Mouse (Mus musculus) heart, embryonic 10.5 days (tissue): ENCODE results near the gene Zkscan4. TPM values are rescaled to one million over a fixed set of nuclear protein-coding genes. Genes with fewer than 3 reads are reported as not detected.
"Not testable (repeated sequence)": the region's sequence is repeated elsewhere in the genome, so short reads cannot be mapped to it uniquely, and the experiment has no call there.

Experiments used
- DNase-seq: peaks from one replicate; pipeline ENCODE4 v3.0.0-alpha.2; 2017; ENCODE audit warnings: low spot score
- H3K27ac ChIP-seq: fragments of 300-500 bp; sonication (generic); 2 replicates; pipeline ENCODE4 v1.5.1; 2016; ENCODE audit warnings: mild to moderate bottlenecking
- H3K27me3 ChIP-seq: fragments of 300-500 bp; sonication (generic); 2 replicates; pipeline ENCODE4 v1.6.1; 2016; ENCODE audit warnings: mild to moderate bottlenecking; ENCODE audit not compliant: poor library complexity, insufficient read depth, severe bottlenecking
- H3K36me3 ChIP-seq: fragments of 300-500 bp; sonication (generic); 2 replicates; pipeline ENCODE4 v1.6.1; 2016; ENCODE audit warnings: mild to moderate bottlenecking, moderate library complexity
- H3K4me1 ChIP-seq: fragments of 300-500 bp; sonication (generic); 2 replicates; pipeline ENCODE4 v1.6.1; 2016; ENCODE audit warnings: mild to moderate bottlenecking
- H3K4me3 ChIP-seq: fragments of 300-500 bp; sonication (generic); 2 replicates; pipeline ENCODE4 v1.5.1; 2016; ENCODE audit warnings: mild to moderate bottlenecking, moderate library complexity
- H3K9me3 ChIP-seq: fragments of 300-500 bp; sonication (generic); 2 replicates; pipeline ENCODE4 v1.6.1; 2016; ENCODE audit warnings: mild to moderate bottlenecking, moderate library complexity
- WGBS: fragments of 180-500 bp; shearing (Covaris S2); methylation state at CpG from one replicate; pipeline ENCODE4 v1.1.7; 2016; 5-methylcytosine and 5-hydroxymethylcytosine counted together
- polyA plus RNA-seq: library from polyadenylated mRNA; unstranded; fragments of >200 nt; fragmentation: Nextera tagmentation; extraction: Ambion mirVana; gene quantifications from 2 replicates; pipeline ENCODE4 v1.2.1, GENCODE M21; 2016

Gene Zkscan4
- 2.0 and 2.1 TPM in 2 replicates for polyA plus RNA-seq

DNA sequence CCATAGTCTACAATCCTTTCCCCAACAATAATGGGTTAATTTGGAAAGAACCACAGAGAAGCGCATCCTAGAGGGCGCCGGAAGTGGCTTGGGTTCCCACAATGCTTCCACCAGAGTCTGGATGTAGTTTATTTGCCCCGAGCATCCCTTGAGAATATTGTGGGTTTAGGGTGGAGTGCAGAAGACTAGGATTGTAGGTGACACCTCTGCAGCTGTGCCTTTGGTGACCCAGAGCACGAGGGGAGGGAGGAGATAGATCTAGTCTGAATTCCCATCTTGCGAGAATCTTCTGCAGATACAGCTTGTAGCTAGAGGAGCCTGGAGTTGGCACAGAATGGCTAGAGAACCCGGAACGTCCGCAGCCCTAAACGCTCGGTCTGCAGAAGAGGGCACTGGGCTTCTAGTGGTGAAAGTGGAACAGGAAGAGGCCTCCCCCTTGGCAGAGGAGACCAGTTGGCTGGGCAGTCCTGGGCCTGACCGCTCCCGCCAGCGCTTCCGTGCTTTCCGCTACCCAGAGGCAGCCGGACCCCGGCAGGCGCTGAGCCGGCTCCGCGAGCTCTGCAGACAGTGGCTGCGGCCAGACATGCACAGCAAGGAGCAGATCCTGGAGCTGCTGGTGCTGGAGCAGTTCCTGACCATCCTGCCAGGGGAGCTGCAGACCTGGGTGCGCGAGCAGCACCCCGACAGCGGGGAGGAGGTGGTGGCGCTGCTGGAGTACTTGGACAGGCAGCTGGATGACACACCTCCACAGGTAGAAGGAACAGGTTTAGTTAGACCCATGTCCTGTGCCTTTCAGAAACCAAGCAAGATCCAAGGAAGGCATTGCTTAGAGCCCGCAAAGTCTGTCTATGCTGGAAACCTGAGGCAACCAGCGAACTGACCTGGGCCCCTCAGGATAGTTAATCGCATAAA is at the start of gene Zkscan4, which contains the start of gene Gm10065:
Zkscan4 (plus strand) TSS at position 149 of the 912 bp plus-strand sequence.
Gm10065 (minus strand) TSS at position 683 of the 912 bp plus-strand sequence.
- DNase-seq, result peak; percentile 78
- H3K9me3 ChIP-seq, H3K36me3 ChIP-seq, H3K4me1 ChIP-seq, H3K27me3 ChIP-seq: not testable (repeated sequence)
- peak within 1 kb of the TSS; percentile 71 for H3K4me3 ChIP-seq
- H3K27ac ChIP-seq, result peak within 1 kb of the TSS; percentile 84
- WGBS, result 5% methylated on average over 27 of the region's 31 CpGs

DNA sequence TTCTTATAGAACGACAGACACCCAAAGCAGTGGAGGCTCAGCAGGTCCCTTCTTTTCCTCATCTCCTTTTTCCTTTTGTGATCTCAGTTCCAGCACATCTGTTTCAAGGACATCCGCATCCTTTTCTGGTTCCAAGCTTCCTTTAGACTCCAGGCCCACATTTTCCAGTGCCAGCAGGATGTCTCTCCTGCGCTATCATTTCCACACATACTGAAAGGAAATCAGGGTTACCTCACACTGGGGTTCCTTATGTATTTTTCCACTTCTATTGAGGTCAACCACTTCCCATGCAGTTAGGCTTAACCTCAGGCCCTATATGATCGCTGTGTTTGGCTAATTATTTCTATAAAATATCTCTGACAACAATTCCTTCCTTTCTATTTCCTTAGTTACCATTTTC is 43.2 kb upstream of the Zkscan4 start:
- no peak for DNase-seq
- Histone ChIP-seq H3K4me3 (no peak overlapping the region), H3K27ac (no peak overlapping the region), H3K27me3 (no peaks in the 10 kb centered on the region), H3K9me3 (no peaks in the 10 kb centered on the region), H3K36me3 (no peaks in the 10 kb centered on the region), H3K4me1 (no peaks in the 10 kb centered on the region; the same call in 1 of the 2 replicates)
- WGBS, result 68% methylated on average over 4 of the region's 4 CpGs

DNA sequence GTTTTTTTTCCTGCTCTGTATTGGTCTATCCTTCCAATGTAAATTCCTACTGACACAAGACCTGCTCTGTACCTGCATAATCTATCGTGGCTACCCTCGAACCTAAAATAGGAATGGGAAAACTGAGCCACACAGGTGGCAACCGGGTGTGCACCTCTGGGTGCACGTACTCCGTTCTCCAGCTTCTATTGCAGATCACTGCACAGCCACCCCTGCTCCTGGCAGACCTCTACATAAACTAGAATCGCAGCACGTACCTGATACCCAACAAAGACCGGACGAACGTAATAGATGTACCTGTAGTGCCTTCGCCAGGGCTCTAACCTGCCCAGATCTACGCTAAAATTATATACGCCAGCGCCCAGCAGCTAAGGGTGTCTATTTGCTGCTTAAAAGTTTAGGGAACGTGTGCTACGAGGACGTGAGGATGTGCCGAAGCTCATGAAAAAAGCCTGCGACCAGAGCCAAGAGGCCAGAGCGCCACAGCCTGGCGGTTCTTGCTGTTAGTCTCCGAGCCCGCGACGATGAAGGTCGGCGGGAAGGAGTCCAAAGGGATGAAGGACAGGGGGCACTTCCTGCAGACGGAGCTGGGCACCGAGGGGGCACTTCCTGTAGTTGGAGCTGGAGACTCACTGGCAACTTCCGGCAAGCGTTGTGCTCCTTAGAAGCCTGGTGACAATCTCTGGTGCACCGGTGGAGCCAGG is 38.1 kb upstream of the Zkscan4 start, which contains the start of gene Pgbd1:
Pgbd1 (minus strand) TSS at position 556 of the 704 bp plus-strand sequence.
- Histone ChIP-seq H3K9me3 (no peaks in the 10 kb centered on the region), H3K4me3 (peak within 1 kb of the TSS; percentile 71), H3K27ac (peak within 1 kb of the TSS; percentile 91), H3K4me1 (no peaks in the 10 kb centered on the region), H3K27me3 (no peaks in the 10 kb centered on the region), H3K36me3 (peaks cover 26% of the 10 kb centered on the region)
- peak; percentile 94 for DNase-seq
- WGBS, result 1% methylated on average over 32 of the region's 32 CpGs

DNA sequence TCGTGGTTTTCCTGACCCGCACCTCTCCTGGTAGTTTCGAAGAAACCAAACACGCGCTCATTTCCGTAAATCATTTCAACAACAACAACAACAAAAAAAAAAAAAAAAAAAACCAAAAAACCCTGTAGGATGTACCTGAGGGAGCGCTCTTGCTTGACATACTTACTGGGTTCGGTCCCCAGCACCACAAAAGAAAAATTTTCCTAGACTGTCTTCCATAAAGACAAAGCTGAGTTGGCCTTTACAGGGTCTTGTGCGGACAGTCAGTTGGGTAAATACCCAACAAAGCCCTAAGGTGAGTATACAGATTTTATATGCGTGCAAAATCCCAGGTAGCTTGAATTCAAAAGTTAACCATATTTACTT is 37.5 kb upstream of the Zkscan4 start:
- Histone ChIP-seq H3K36me3 (peaks cover 30% of the 10 kb centered on the region), H3K4me3 (peak overlapping the region; percentile 71), H3K27me3 (no peaks in the 10 kb centered on the region), H3K27ac (peak overlapping the region; percentile 91), H3K4me1 (no peaks in the 10 kb centered on the region), H3K9me3 (no peaks in the 10 kb centered on the region)
- WGBS, result 18% methylated on average over 10 of the region's 10 CpGs
- no peak for DNase-seq

DNA sequence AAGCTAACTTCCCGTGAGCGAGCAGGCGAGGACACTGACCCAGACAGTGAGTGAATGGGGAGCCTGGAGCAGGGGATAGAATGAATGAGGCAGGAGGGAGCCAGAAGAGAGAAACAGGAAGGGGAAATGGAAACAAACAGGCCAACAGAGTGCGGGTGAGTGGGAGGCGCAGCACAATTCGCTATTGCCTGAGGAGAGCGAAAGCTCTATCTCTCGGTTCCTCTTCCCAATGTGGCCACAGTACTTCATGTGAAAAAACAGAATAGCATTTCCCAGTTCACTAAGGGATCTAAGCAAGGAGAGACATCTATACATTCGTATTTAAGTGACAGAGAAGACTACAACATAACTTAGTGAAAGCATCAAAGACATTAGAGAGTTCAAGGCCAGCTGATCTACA is 31.9 kb upstream of the Zkscan4 start:
- H3K4me3 ChIP-seq, result no peak overlapping the region
- no peaks in the 10 kb centered on the region for H3K9me3 ChIP-seq
- H3K4me1 ChIP-seq, result peaks cover 3% of the 10 kb centered on the region; the same call in 1 of the 2 replicates
- H3K36me3 ChIP-seq, result peaks cover 64% of the 10 kb centered on the region
- no peak overlapping the region for H3K27ac ChIP-seq
- DNase-seq, result no peak
- WGBS, result 87% methylated on average over 9 of the region's 9 CpGs
- no peaks in the 10 kb centered on the region for H3K27me3 ChIP-seq

DNA sequence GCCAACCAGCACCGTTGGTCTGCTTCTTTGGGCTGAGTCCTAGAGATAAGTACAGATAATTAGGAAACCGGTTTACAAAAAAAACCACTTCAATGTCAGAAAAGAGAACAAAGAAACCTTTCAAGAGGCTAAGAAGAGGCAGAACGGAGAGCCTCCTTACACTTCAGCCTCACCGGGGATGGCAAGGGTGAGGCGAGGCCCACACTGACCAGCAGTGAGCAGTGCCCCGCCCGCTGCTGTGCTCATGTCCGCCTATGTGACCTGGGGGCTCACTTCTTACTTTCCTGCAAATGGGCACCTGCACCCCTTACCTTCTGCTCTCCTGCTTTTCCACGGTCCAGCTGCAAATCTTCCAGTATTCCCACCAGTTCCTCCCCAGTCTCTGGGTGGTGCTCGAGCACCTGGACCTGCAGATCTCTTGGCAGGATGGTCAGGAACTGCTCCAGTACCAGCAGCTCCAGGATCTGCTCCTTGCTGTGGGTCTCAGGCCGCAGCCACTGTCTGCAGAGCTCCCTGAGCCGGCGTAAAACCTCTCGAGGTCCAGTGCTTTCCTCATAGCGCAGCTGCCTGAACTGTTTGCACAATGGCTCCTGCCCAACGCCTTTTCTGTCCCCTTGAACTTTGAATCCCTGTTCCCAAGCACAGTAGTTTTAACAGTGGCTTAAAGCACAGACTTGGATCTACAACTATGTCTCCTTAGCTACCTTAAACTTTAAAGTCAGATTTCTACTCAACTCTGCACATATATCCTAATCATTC is 30.7 kb upstream of the Zkscan4 start:
- Histone ChIP-seq H3K27me3 (no peaks in the 10 kb centered on the region), H3K9me3 (no peaks in the 10 kb centered on the region), H3K27ac (no peak overlapping the region), H3K36me3 (peaks cover 64% of the 10 kb centered on the region), H3K4me3 (no peak overlapping the region), H3K4me1 (peaks cover 8% of the 10 kb centered on the region)
- 79% methylated on average over 16 of the region's 16 CpGs for WGBS
- no peak for DNase-seq

DNA sequence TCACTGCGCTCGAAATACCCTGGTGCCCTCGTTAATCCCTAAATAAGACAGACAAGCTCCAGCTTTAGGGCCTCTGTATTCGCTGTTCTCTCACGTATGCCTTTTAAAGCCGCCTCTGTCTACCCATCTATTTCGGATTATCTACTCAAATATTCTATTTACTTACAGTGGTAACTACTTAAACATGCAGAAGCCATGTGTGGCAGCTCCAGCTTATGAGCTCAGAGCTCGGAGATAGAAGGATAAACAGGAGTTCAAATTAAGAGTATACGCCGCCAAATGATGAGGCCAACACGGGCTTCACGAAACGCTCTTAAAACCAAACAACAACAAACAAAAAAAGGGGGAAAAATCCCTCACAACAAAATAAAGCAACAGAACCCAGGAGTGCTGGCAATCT is 25.7 kb upstream of the Zkscan4 start:
- H3K27ac ChIP-seq, result peak overlapping the region; percentile 92
- peak overlapping the region; percentile 83 for H3K4me3 ChIP-seq
- H3K9me3 ChIP-seq, result no peaks in the 10 kb centered on the region
- WGBS, result 4% methylated on average over 13 of the region's 13 CpGs
- H3K4me1 ChIP-seq, result peaks cover 18% of the 10 kb centered on the region
- H3K27me3 ChIP-seq, result no peaks in the 10 kb centered on the region
- H3K36me3 ChIP-seq, result peaks cover 17% of the 10 kb centered on the region
- no peak for DNase-seq

DNA sequence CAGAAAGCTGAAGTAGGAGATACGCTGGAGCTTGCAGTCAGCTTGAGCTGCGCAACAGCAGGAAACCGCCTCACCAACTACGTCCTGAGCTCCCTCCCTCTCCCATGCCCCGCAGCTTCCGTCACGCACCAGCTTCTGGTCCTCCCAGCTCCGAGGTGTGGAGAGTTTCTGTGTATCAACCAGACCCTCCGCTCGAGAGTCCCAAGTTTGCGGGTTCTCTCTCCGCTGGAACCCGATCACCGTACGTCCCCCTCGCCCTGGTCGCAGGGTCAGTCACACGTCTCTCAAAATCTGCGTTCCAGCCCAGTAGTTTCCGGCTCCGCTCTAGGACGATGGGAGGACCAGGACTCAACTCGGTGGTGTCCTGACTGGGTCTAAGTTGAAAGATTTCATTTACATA is 25.3 kb upstream of the Zkscan4 start, which contains the start of gene Zscan26:
Zscan26 (minus strand) TSS at position 282 of the 400 bp plus-strand sequence.
- H3K9me3 ChIP-seq, result no peaks in the 10 kb centered on the region
- peaks cover 13% of the 10 kb centered on the region; the same call in 1 of the 2 replicates for H3K36me3 ChIP-seq
- DNase-seq, result peak; percentile 92
- H3K27ac ChIP-seq, result peak within 1 kb of the TSS; percentile 92
- no peaks in the 10 kb centered on the region for H3K27me3 ChIP-seq
- peak within 1 kb of the TSS; percentile 83 for H3K4me3 ChIP-seq
- WGBS, result under 1% methylated on average over 23 of the region's 23 CpGs
- peaks cover 16% of the 10 kb centered on the region for H3K4me1 ChIP-seq

DNA sequence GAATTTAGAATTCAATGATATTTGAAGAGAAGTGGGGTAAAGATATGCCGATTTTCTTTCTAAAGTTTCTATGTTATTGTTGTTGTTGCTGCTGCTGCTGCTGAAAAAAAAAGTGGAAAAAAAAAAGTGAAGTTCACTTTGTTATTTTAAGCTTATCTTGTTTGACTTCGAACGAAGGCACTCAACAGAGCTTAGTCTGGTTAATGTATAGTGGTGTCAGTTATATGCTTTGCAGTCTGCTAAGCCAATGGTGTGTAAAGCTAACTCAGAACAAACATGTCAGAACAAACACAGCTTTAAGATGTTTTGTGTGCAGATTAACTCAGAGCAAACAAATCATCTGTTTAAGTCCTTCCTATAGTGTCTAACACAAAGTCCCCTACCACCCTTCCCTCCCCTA is 24.6 kb upstream of the Zkscan4 start:
- 0 out of 2 replicates have a peak, but pooled peaks cover 8% of the 10 kb centered on the region for H3K36me3 ChIP-seq
- H3K4me3 ChIP-seq, result peak overlapping the region; percentile 83
- 36% methylated on average over 3 of the region's 3 CpGs for WGBS

DNA sequence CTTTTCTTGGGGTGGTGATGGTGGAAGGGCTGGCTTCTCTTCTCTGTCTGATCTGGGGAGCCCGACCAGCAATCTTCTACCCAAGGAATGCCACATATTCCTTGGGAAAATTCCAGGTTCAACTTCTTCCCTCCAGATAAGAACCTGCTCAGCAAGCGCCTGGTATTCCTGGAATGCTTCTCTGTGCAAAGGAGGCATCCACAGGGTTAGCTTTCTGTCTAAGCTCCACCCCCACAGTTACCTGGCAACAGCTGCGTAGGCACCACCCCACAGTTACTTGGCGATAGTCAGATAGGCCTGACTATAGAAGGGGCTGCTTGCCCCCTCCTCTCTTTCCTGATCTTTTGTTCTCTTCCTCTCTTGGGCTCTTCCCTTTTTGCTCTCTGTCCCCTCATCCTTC is 22.4 kb upstream of the Zkscan4 start:
- H3K36me3 ChIP-seq, result 0 out of 2 replicates have a peak, but pooled peaks cover 3% of the 10 kb centered on the region
- peak; percentile 77 for DNase-seq
- no peak overlapping the region for H3K4me3 ChIP-seq
- H3K27me3 ChIP-seq, result no peaks in the 10 kb centered on the region
- peaks cover 16% of the 10 kb centered on the region for H3K4me1 ChIP-seq
- peak overlapping the region; percentile 7; the same call in 1 of the 2 replicates for H3K27ac ChIP-seq
- 2% methylated on average over 4 of the region's 4 CpGs for WGBS
- H3K9me3 ChIP-seq, result no peaks in the 10 kb centered on the region

More for the DNA sequence above, 24.6 kb upstream of the Zkscan4 start:
- Histone ChIP-seq H3K27me3 (no peaks in the 10 kb centered on the region), H3K27ac (peak overlapping the region; percentile 92; the same call in 1 of the 2 replicates), H3K9me3 (no peaks in the 10 kb centered on the region), H3K4me1 (peaks cover 16% of the 10 kb centered on the region)
- no peak for DNase-seq

DNA sequence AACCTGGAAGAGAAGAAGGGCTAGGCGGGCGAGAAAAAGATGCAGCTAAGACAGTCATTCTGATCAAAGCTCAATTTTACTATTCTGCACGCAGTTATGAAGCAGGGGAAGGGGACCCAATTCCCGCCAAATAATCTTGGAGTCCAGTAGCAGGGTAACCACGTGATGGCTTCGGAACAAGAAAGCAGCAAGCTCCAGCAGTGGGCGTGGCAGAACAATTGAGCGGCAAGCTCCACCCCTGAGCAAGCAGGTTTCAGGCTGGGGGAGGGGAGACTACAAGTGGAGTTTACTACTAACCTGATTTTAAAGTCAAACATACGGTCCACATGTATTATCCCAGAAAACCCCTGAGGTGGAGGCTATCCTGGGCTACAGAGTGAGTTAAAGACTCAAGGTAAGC is 16.2 kb upstream of the Zkscan4 start:
- H3K36me3 ChIP-seq, H3K4me1 ChIP-seq, H3K4me3 ChIP-seq, H3K27ac ChIP-seq, H3K27me3 ChIP-seq, H3K9me3 ChIP-seq: not testable (repeated sequence)
- DNase-seq, result peak; percentile 60
- 53% methylated on average over 9 of the region's 9 CpGs for WGBS

DNA sequence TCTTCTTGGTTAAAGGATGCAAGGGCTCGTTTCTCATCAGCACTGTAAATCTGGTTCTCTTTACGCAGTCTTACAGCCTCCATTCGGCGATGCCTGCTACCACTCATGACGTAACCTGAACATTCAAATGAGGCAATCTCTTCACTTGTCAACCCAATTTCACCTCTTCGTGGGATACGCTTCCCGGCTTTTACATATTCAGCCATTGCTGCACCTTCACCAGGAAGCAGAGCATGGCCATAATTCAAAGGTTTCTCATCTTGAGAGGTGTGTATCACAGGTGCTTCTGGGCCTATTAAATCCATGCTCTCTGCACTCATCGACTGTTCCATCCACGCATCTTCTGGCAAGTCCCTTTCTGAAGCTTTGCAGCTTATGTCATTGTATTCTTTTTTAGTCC is 11.4 kb upstream of the Zkscan4 start:
- Histone ChIP-seq H3K36me3 (no peaks in the 10 kb centered on the region), H3K4me3 (0 out of 2 replicates have a peak overlapping the region, but pooled peaks have one; percentile 75), H3K27ac (no peak overlapping the region), H3K27me3 (no peaks in the 10 kb centered on the region), H3K9me3 (no peaks in the 10 kb centered on the region), H3K4me1 (peaks cover 5% of the 10 kb centered on the region; the same call in 1 of the 2 replicates)
- DNase-seq, result peak; percentile 53
- 84% methylated on average over 10 of the region's 10 CpGs for WGBS
